Mouse (Mus musculus): Measurements from ENCODE around the gene Ccr7.
A peak's percentile ranks its signal among the peaks of the same experiment; 100 is the strongest.

The Ccr7 gene

GRCm38 (mm10) chr11:99137385-99137784, 17.5 kb downstream of the Ccr7 start:
- no peak for DNase-seq (ENCODE audit: low read depth, low spot score)

GRCm38 (mm10) chr11:99136961-99137360, 17.9 kb downstream of the Ccr7 start:
- DNase-seq (ENCODE audit: low read depth, low spot score): no peak

GRCm38 (mm10) chr11:99136361-99136760, 18.5 kb downstream of the Ccr7 start:
- no peak for DNase-seq (ENCODE audit: low read depth, low spot score)

GRCm38 (mm10) chr11:99135047-99135440, 19.8 kb downstream of the Ccr7 start:
- DNase-seq (ENCODE audit: low read depth, low spot score): no peak

GRCm38 (mm10) chr11:99134266-99135046, 20.4 kb downstream of the Ccr7 start:
- peak; percentile 68 for DNase-seq (ENCODE audit: low read depth, low spot score)

- no peak for DNase-seq (ENCODE audit: low read depth, low spot score)
Observed at GRCm38 (mm10) chr11:99133285-99133897, 21.5 kb downstream of the Ccr7 start.

- DNase-seq (ENCODE audit: low read depth, low spot score): peak; percentile 71
Observed at GRCm38 (mm10) chr11:99132091-99132730, 22.7 kb downstream of the Ccr7 start.

- no peak for DNase-seq (ENCODE audit: low read depth, low spot score)
Observed at GRCm38 (mm10) chr11:99131463-99131840, 23.4 kb downstream of the Ccr7 start.

GRCm38 (mm10) chr11:99130736-99131462, 24.0 kb downstream of the Ccr7 start:
- no peak for DNase-seq (ENCODE audit: low read depth, low spot score)

GRCm38 (mm10) chr11:99129287-99129686, 25.6 kb downstream of the Ccr7 start:
- DNase-seq (ENCODE audit: low read depth, low spot score): no peak

GRCm38 (mm10) chr11:99127785-99128682, 26.8 kb downstream of the Ccr7 start:
- DNase-seq (ENCODE audit: low read depth, low spot score): no peak

- DNase-seq (ENCODE audit: low read depth, low spot score): no peak
Observed at GRCm38 (mm10) chr11:99126482-99127253, 28.2 kb downstream of the Ccr7 start.

- DNase-seq (ENCODE audit: low read depth, low spot score): no peak
Observed at GRCm38 (mm10) chr11:99124635-99125029, 30.2 kb downstream of the Ccr7 start.

- DNase-seq (ENCODE audit: low read depth, low spot score): peak; percentile 88
Observed at GRCm38 (mm10) chr11:99123977-99124634, 30.8 kb downstream of the Ccr7 start.

GRCm38 (mm10) chr11:99122703-99123102, 32.2 kb downstream of the Ccr7 start:
- DNase-seq (ENCODE audit: low read depth, low spot score): peak; percentile 64

- no peak for DNase-seq (ENCODE audit: low read depth, low spot score)
Observed at GRCm38 (mm10) chr11:99121218-99121631, 33.7 kb downstream of the Ccr7 start.

GRCm38 (mm10) chr11:99120524-99121217, 34.2 kb downstream of the Ccr7 start:
- DNase-seq (ENCODE audit: low read depth, low spot score): no peak

GRCm38 (mm10) chr11:99118963-99119362, 35.9 kb downstream of the Ccr7 start:
- no peak for DNase-seq (ENCODE audit: low read depth, low spot score)

GRCm38 (mm10) chr11:99118420-99118819, 36.5 kb downstream of the Ccr7 start:
- no peak for DNase-seq (ENCODE audit: low read depth, low spot score)
